Mouse (Mus musculus): ENCODE measurements around the gene Fance. TPM values are rescaled to one million over a fixed set of nuclear protein-coding genes. Genes with fewer than 3 reads are reported as not detected.
"Not testable (repeated sequence)": the region's sequence is repeated elsewhere in the genome, so short reads cannot be mapped to it uniquely, and the experiment has no call there.

Fance gene
- polyA plus RNA-seq, 1 experiment from 2014 or later = 22.7 TPM

DNA sequence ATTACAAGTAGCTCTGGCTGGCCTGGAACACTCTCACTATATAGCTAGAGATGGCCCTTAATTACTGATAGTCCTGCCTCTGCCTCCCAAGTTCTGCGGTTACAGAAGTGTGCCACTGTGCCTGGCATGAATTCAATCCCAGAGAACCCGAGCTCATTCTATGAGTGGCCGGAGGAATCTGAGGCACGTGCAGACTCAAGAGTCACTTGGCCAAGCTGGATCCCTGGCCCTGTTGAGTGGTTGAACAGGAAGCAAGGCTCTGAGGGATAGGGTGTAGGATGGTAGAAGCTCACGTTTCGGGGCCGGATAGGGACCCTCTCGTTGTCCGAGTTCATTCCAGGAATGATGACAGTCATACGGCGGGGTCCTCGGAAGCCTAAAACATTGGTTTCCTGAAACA is 42.6 kb downstream of the Fance start:
- WGBS = 86% methylated on average over 12 of the region's 12 CpGs
- Histone ChIP-seq H3K36me3 (no peaks in the 10 kb centered on the region), H3K9me3 (no peaks in the 10 kb centered on the region), H3K27ac (no peak overlapping the region), H3K4me3 (replicated peaks) (no peak overlapping the region), H3K9ac (no peak overlapping the region), H3K4me1 (replicated peaks) (peaks cover 18% of the 10 kb centered on the region), H3K27me3 (replicated peaks) (peaks cover 3% of the 10 kb centered on the region; the same call in 1 of the 2 replicates), H3K4me2 (replicated peaks) (no peak overlapping the region)
- ATAC-seq = no peak

DNA sequence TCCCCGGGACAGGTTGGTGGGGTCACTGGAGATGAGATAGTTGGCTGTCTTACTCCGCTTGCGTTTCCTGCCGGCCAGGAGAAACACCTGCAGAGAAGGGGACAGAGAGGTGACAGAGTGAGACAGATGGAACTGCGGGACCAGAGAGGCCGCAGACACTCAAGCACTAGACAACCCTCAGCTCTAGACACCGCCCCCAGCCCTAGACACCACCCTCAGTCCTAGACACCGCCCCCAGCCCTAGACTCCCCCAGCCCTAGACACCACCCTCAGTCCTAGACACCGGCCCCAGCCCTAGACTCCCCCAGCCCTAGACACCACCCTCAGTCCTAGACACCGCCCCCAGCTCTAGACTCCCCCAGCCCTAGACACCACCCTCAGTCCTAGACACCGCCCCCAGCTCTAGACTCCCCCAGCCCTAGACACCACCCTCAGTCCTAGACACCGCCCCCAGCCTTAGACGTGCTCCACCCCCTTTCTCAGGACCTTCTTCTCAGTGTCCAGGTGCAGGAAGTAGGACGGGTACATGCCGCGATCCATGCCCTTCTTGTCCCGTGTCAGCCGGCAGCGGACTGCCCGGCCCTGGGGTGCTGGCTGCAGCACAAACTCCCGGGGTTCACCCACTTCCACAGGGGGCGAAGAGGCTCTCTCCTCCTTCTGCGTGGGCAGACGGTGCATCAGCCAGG is 45.4 kb downstream of the Fance start:
- peaks cover 16% of the 10 kb centered on the region for H3K27me3 ChIP-seq (replicated peaks)
- H3K36me3 ChIP-seq; H3K9me3 ChIP-seq; H3K4me3 ChIP-seq (replicated peaks); H3K27ac ChIP-seq: not testable (repeated sequence)
- H3K4me1 ChIP-seq (replicated peaks) = peaks cover 13% of the 10 kb centered on the region
- 22% methylated on average over 23 of the region's 24 CpGs for WGBS
- peak overlapping the region; percentile 5; the same call in 1 of the 2 replicates for H3K9ac ChIP-seq
- peak overlapping the region; percentile 24 for H3K4me2 ChIP-seq (replicated peaks)
- ATAC-seq = 0 out of 2 replicates have a peak, but pooled peaks have one; percentile 25

DNA sequence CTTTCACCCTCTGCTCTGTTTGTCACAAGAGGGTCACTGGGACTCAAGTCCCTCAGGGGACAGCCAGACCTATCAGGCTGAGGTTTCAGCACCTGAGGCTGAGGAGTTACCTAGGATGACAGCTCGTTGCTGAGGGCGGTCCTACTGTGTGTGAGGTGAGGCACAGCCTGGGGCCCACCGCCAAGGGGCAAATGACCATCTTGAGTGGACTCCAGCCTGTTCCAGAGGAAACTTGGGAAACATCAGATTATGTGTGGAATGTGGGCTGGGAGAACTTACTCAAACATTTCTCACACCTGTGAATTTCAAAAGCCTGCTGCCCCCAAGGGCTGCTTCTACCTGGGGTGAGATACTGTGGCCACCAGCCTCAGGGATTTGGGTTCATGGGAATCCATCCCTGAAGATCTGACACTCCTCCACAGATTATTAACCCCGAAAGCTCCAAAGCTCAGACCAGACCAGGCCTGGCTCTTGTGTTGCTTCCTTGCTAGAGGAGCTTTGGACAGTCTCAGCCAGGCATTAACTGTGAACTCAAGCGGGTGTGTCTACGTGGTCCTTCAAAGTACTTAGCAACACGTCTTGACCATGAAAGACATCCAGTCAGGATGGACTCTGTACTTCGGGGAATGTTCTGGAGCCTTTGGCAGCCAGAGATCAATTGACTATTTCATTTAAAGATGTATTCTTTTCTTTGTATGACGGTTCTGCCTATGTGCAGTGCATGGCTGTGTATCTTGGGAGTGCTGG is 47.4 kb downstream of the Fance start:
- Histone ChIP-seq H3K4me2 (replicated peaks) (no peak overlapping the region), H3K9ac (no peak overlapping the region), H3K27ac (no peak overlapping the region), H3K9me3 (no peaks in the 10 kb centered on the region), H3K27me3 (replicated peaks) (peaks cover 33% of the 10 kb centered on the region), H3K36me3 (no peaks in the 10 kb centered on the region), H3K4me1 (replicated peaks) (peaks cover 24% of the 10 kb centered on the region), H3K4me3 (replicated peaks) (no peak overlapping the region)
- WGBS = 75% methylated on average over 9 of the region's 9 CpGs
- ATAC-seq = no peak

DNA sequence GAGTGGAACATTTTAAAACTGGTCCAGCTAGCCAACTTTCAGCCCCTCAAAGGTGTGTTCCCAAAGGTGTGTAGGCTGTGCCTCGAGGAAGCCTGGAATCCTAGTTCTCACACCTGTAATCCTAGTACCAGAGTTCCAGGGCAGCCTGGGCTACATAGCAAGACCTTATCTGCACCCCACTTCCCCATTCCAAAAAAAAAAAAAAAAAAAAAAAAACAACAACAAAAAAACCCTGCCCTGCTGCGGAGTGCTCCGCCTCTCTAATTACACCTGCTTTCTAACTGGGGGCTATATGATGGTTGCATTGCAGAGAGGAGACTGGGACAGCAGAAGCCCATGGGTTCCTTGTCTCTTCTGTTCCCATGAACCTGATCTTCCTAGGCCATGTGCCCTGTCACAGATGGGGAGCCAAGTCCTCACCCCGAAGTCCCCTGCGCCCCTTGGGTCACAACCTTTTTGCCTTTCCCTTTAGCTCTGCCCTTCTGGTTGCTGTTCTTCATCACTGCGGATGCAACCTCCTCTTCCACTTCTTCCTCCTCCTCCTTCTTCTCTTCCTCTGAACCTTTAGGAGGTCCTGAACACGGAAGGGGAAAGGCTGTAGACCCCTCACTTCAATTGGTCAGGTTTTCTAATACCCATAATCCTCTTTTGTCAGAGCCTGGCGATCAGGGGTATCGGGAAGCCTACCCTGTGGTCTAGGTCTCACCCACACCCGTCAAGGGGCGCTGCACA is 48.8 kb downstream of the Fance start:
- ATAC-seq = no peak
- no peaks in the 10 kb centered on the region for H3K36me3 ChIP-seq
- peaks cover 24% of the 10 kb centered on the region for H3K4me1 ChIP-seq (replicated peaks)
- H3K4me2 ChIP-seq (replicated peaks) = peak overlapping the region; percentile 62
- WGBS = 40% methylated on average over 11 of the region's 11 CpGs
- no peaks in the 10 kb centered on the region for H3K9me3 ChIP-seq
- H3K4me3 ChIP-seq (replicated peaks) = peak overlapping the region; percentile 27
- H3K27me3 ChIP-seq (replicated peaks) = peaks cover 36% of the 10 kb centered on the region
- H3K27ac ChIP-seq = no peak overlapping the region
- no peak overlapping the region for H3K9ac ChIP-seq

DNA sequence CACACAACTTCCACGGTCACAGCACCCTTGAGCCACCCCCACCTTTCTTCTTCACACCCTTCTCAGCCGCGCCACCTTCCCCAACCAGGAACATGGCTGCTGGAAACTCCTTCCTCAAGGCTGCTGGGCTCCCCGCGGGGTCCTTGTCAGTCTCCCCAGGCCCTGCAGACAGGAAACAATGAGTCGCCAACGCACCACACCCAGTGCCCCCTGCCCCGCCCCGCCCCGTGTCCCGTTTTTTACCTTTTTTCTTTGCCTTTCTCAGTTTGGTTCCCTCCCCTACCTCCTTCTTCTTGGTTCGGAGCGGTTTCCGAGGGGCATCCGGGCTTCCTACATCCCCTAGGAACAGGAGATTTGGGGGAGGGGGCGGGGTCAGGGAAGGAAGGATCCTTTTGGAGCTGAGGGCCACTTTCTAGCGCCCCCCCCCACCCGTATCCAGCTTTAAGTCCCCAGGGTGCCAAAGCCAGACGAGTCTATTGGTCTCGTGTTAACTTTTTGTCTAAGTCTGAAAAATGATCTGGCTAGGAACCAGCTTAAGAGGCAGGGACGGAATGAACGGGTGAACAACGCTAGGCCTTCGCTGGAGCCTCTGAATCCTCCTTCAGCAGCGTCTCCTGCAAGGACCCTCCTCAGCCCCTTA is 49.5 kb downstream of the Fance start:
- H3K36me3 ChIP-seq = no peaks in the 10 kb centered on the region
- peak overlapping the region; percentile 8; the same call in 1 of the 2 replicates for H3K9ac ChIP-seq
- H3K4me1 ChIP-seq (replicated peaks) = peaks cover 24% of the 10 kb centered on the region
- WGBS = 7% methylated on average over 25 of the region's 25 CpGs
- H3K4me2 ChIP-seq (replicated peaks) = peak overlapping the region; percentile 62
- peak overlapping the region; percentile 27 for H3K4me3 ChIP-seq (replicated peaks)
- H3K27me3 ChIP-seq (replicated peaks) = peaks cover 36% of the 10 kb centered on the region
- no peak for ATAC-seq
- H3K9me3 ChIP-seq = no peaks in the 10 kb centered on the region
- no peak overlapping the region for H3K27ac ChIP-seq

DNA sequence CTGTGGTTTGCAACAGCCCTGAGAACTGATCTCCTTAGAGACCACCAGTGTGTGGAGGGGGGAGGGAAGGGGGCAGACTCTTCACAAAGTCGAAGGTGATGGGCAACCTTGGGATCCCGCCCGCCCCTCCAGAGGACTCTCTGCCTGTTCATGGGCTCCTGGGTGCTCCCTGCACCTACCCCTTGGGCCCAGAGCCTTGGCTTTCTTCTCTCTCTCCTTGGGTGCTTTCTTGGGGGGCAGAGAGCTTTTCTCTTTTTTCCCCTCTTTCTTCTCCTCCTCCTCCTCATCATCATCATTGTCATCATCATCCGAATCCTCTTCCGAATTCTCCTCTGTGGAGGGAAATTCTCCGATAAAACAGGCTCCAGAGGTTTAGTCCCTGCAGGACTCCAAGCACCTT is 50.2 kb downstream of the Fance start:
- ATAC-seq = no peak
- WGBS = 46% methylated on average over 6 of the region's 6 CpGs
- H3K27me3 ChIP-seq (replicated peaks) = peaks cover 36% of the 10 kb centered on the region

DNA sequence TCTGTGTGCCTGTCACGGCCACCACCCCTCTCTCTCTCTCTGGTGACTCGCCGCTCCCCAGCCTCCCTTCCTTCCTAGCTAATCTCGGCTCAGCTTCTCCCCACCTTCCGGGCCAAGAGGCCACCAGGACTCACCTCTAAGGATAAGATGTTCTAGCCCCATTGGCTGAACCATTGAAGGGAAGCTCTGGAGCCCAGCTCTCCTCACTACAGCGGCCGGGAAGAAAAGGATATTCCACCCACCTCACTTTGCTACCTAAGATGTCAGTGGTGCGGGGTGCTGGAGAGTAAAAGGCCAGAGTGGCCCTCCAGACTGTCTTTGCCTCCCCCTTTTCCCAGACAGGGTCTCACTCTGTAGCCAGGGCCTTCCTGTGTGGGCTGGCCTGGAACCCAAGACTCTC is 51.8 kb downstream of the Fance start, which contains the start of gene Tulp1:
Gene Tulp1, minus strand, starts transcription at position 101 of the 400 bp plus-strand sequence.
- no peak; the same call in 1 of the 2 replicates for ATAC-seq
- Histone ChIP-seq H3K9ac (peak within 1 kb of the TSS; percentile 28; the same call in 1 of the 2 replicates), H3K27me3 (replicated peaks) (peaks cover 33% of the 10 kb centered on the region), H3K27ac (no peak within 1 kb of the TSS), H3K4me2 (replicated peaks) (peak within 1 kb of the TSS; percentile 55), H3K36me3 (no peaks in the 10 kb centered on the region), H3K4me3 (replicated peaks) (peak within 1 kb of the TSS; percentile 24), H3K4me1 (replicated peaks) (peaks cover 22% of the 10 kb centered on the region), H3K9me3 (no peaks in the 10 kb centered on the region)
- 48% methylated on average over 8 of the region's 8 CpGs for WGBS

More for the DNA sequence above, 50.2 kb downstream of the Fance start:
- no peak overlapping the region for H3K4me3 ChIP-seq (replicated peaks)
- peaks cover 22% of the 10 kb centered on the region for H3K4me1 ChIP-seq (replicated peaks)
- H3K36me3 ChIP-seq = no peaks in the 10 kb centered on the region
- H3K27ac ChIP-seq = no peak overlapping the region
- peak overlapping the region; percentile 62 for H3K4me2 ChIP-seq (replicated peaks)
- H3K9me3 ChIP-seq = no peaks in the 10 kb centered on the region
- H3K9ac ChIP-seq = no peak overlapping the region

DNA sequence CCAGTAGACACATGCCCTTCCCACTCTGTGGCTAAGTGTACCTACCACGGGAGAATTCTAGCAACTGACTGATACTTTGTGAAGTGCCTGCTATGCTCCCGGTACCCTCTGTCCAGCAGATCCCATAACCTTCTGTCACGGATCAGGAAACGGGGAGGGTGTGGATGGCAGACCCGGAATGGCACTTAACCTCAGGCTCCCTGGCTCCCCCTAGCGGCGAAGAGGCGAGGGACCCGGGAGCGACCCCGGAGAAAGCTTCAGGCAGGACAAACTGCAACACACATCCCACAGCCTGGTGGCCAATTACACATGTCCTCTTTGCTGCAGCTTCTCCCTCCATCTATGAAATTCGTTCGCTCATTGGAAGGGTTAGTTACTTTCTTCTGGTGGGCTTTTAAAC is 55.1 kb downstream of the Fance start:
- ATAC-seq = peak; percentile 64
- no peak overlapping the region for H3K27ac ChIP-seq
- no peaks in the 10 kb centered on the region for H3K36me3 ChIP-seq
- H3K9me3 ChIP-seq = no peaks in the 10 kb centered on the region
- no peak overlapping the region for H3K4me2 ChIP-seq (replicated peaks)
- no peak overlapping the region for H3K9ac ChIP-seq
- H3K27me3 ChIP-seq (replicated peaks) = peaks cover 23% of the 10 kb centered on the region
- H3K4me3 ChIP-seq (replicated peaks) = no peak overlapping the region
- peaks cover 14% of the 10 kb centered on the region for H3K4me1 ChIP-seq (replicated peaks)
- 7% methylated on average over 13 of the region's 13 CpGs for WGBS

DNA sequence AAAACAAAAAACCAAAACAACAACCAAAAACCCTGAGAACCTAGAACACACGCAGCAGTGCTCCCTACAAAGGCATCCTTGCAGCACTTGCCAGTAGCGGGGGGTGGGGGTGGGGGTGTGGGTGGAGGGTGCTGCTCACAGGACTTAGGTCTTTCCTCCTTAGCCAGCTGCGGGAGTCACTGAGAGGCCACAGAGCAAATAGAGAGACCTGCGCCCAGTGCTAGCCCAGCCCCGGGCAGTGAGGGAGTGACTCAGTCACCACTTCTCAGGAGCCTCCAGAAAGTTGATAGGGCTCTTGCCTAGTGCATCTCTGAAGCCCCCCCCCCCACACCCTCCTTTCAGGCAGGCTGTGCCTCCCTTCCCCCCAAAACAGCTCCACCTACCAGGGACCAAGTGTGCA is 55.7 kb downstream of the Fance start:
- H3K4me3 ChIP-seq (replicated peaks) = no peak overlapping the region
- no peaks in the 10 kb centered on the region for H3K9me3 ChIP-seq
- no peaks in the 10 kb centered on the region for H3K36me3 ChIP-seq
- H3K27ac ChIP-seq = no peak overlapping the region
- no peak overlapping the region for H3K9ac ChIP-seq
- H3K4me2 ChIP-seq (replicated peaks) = no peak overlapping the region
- H3K4me1 ChIP-seq (replicated peaks) = peaks cover 8% of the 10 kb centered on the region
- ATAC-seq = no peak; the same call in 1 of the 2 replicates
- peaks cover 17% of the 10 kb centered on the region for H3K27me3 ChIP-seq (replicated peaks)
- WGBS = 60% methylated on average over 5 of the region's 5 CpGs

DNA sequence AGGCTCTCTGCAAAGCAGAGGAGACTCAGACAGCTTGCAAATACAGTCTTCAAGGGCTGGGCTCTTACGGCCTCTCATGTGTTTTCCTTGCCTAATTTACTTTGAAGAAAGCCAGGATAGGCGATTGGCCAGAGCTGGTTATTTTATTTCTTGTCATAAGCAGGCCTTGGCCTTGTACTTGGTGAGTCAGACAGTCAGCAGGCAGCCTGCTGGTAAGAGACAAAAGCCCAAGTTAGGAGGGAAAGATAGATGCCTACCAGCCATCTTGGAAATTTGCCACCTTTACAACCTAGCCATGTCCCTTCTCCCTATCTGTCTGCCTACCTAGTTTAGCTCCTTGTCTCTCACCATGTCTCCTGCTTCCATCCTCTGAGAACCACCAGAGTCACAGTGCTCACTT is 58.0 kb downstream of the Fance start:
- H3K36me3 ChIP-seq = no peaks in the 10 kb centered on the region
- ATAC-seq = no peak
- 51% methylated on average over 2 of the region's 2 CpGs for WGBS
- H3K4me1 ChIP-seq (replicated peaks) = peaks cover 11% of the 10 kb centered on the region; the same call in 1 of the 2 replicates
- no peak overlapping the region for H3K4me2 ChIP-seq (replicated peaks)
- H3K9ac ChIP-seq = no peak overlapping the region
- no peak overlapping the region for H3K4me3 ChIP-seq (replicated peaks)
- no peak overlapping the region for H3K27ac ChIP-seq
- no peaks in the 10 kb centered on the region for H3K9me3 ChIP-seq
- H3K27me3 ChIP-seq (replicated peaks) = peaks cover 17% of the 10 kb centered on the region; the same call in 1 of the 2 replicates

DNA sequence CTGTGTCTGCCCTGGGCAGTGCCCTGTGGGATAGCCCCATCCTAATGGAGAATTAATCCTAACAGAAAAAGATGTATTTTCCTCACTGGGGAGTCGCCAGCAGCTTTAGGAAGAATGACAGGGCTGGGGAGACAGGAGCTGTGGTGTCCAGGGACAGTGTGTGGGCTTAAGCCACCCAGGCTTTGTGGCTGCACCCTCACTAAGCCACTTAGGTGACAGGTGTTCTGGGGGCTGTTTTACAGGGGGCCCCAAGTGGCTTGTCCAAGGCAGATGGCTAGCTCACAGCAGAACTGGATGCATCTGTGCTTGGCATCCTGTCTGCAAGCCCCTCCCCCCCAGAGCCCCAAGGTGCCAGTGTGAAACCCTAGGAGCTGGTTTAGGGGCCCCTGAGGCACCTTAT is 58.6 kb downstream of the Fance start:
- Histone ChIP-seq H3K4me3 (replicated peaks) (no peak overlapping the region), H3K36me3 (no peaks in the 10 kb centered on the region), H3K4me1 (replicated peaks) (peaks cover 11% of the 10 kb centered on the region; the same call in 1 of the 2 replicates), H3K9me3 (no peaks in the 10 kb centered on the region), H3K9ac (no peak overlapping the region), H3K27ac (no peak overlapping the region), H3K4me2 (replicated peaks) (no peak overlapping the region), H3K27me3 (replicated peaks) (peaks cover 19% of the 10 kb centered on the region; the same call in 1 of the 2 replicates)
- 79% methylated on average over 1 of the region's 1 CpGs for WGBS
- ATAC-seq = no peak

Data from intestine, embryonic 15.5 days (tissue).